Mouse (Mus musculus) C2C12 (cell line): ENCODE measurements around the gene Cfap100.

ENCODE experiments used
- CTCF ChIP-seq: IDR thresholded peaks from one replicate; pipeline ENCODE4 v1.5.1; 2011; ENCODE audit not compliant: control insufficient read depth, insufficient read depth, insufficient read length
- FOSL1 ChIP-seq: IDR thresholded peaks from one replicate; pipeline ENCODE4 v1.8.0; 2011; ENCODE audit warnings: mild to moderate bottlenecking, low read length; ENCODE audit not compliant: poor library complexity, insufficient read depth, severe bottlenecking
- MAX ChIP-seq: IDR thresholded peaks from one replicate; pipeline ENCODE4 v1.6.1; 2011; ENCODE audit warnings: mild to moderate bottlenecking, control low read depth
- MYOD1 ChIP-seq: IDR thresholded peaks from one replicate; pipeline ENCODE4 v1.6.1; 2011; ENCODE audit warnings: low read depth; ENCODE audit not compliant: control insufficient read depth, insufficient read length
- MYOG ChIP-seq: IDR thresholded peaks from one replicate; pipeline ENCODE4 v1.6.1; 2011; ENCODE audit not compliant: control insufficient read depth, insufficient read length; ENCODE audit errors: extremely low read depth

- TF ChIP-seq CTCF (no peak), MAX (no peak), MYOD1 (no peak), FOSL1 (no peak), MYOG (no peak)
Measured at GRCm38 (mm10) chr6:90437041-90437440, 8.4 kb upstream of the Cfap100 start.
